Mouse (Mus musculus): ENCODE data around the gene Hes7. TPM values are rescaled to one million over a fixed set of nuclear protein-coding genes. Genes with fewer than 3 reads are reported as not detected.
A peak's percentile ranks its signal among the peaks of the same experiment; 100 is the strongest.

Hes7 gene
- total RNA-seq, 2 experiments from 2014 or later = 0.26 TPM; not detected in 1

DNA sequence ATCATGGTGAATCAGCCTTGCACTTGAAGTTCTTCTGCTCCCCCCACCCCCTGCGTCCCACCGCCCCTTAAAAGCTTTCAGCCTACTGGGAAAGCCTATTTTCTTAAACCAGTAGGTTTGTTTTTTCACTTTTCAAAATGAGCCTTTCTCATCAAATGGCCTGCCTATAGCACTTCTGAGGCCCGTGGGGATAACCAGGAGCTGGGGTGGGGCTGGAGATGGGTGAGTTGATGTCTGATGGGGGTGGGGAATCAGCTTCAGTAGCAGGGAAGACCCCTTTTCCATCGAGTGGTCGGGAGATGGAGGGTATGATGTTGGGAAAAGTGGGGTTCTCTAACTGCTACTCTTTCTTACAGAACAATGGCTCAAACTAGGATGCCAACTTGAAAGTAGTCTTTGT lies 3.4 kb upstream of the Hes7 start:
- no peak for DNase-seq (ENCODE audit: low spot score in 2 of 2)

DNA sequence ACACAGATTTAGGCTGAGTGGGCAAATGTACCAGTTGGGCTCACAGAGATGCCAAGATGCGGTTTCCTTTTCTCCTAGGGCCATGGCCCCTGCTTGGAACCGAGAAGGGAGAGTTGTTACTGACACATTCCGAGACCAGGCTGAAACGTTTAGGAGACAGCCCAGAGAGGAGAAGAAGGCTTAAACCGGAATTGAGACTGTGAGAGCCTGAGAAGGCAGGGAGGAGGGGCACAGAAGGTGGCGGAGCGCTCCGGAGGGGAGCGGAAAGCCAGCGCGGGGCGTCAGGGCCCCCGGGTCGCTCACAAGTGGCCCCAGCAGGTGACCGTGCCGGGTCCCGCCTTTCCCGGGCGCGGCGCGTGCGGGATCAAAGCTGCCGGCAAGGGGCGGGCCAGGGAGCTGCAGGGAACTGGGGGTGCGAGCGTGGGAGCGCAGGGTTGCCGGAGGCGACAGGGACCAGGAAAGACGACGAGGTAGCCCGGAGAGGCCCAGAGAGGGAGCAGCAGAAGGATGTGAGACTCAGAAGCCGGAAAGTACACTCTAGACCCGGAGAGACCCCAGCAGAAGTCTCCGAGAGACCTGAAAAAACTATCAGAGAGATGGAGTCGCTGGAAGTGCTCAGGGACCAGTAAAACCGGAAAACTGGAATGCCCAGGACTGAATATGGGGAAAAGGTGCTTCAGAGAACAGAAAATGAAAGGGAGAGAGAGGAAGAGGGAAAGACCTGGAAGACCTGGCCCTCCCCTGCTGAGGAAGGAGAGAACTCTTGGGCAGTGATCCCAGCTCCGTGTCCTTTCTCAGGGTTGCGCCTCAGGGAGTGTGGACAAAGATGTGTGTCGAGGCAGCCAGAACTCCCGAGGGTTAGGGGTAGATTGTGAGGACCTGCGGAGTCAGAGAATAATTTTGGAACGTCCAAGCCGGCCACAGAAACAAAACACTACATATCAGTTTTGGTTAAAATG lies 2.2 kb upstream of the Hes7 start:
- DNase-seq (ENCODE audit: low spot score in 2 of 2) = peak; percentile 69 to 74

DNA sequence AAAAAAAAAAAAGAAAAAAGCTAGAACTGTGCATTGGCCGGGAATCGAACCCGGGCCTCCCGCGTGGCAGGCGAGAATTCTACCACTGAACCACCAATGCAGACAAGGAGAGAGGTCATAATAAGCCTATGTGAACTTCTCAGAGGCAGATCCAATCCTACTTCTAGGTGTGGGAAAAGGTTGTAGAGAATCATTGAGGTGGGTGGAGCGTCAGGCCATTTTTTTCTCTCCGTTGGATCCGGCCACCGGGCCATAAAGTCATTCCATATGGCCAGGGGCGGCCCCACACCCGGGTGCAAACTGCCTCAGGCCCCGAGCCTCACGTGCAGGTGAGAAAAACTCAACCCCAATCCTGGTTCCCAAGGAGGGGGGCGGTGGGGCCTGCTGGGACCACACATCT lies 1.4 kb upstream of the Hes7 start:
- peak; percentile 91 to 98 for DNase-seq (ENCODE audit: low spot score in 2 of 2)

DNA sequence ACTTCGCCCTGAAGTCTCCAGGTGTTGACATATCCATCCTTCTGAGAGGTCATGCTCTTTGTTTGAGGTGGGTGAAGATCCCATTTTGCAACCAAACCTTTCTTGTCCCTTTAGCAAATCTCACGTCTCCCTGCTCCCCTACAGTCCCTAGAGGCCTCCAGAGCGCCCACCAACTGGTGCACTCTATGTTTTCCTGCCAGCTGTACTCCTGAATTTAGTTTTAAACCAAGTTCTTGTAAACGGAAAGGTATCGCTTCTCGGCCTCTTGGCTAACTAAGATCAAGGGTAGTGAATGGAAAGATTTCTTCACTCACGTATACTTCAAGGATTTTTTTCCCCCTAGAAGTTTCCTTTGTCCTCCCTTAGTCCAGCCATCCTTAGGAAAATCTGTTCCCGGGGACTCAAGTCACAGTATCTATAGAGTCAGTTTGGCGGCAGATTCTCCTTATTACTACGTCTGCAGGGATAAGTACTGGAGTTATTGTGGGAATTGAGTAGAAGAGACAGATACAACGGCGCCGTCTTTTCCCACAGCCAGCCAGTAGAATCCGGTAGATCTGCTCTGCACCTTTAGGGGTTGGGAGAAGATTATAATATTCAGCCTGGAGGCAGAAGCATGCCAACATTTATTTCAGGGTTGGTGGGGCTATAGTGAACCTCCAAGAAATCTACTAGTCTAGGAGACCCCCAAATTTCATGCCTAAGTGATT lies 603 bp upstream of the Hes7 start:
- peak in 1 of 2 experiments; percentile 19 for DNase-seq (ENCODE audit: low spot score in 2 of 2)

DNA sequence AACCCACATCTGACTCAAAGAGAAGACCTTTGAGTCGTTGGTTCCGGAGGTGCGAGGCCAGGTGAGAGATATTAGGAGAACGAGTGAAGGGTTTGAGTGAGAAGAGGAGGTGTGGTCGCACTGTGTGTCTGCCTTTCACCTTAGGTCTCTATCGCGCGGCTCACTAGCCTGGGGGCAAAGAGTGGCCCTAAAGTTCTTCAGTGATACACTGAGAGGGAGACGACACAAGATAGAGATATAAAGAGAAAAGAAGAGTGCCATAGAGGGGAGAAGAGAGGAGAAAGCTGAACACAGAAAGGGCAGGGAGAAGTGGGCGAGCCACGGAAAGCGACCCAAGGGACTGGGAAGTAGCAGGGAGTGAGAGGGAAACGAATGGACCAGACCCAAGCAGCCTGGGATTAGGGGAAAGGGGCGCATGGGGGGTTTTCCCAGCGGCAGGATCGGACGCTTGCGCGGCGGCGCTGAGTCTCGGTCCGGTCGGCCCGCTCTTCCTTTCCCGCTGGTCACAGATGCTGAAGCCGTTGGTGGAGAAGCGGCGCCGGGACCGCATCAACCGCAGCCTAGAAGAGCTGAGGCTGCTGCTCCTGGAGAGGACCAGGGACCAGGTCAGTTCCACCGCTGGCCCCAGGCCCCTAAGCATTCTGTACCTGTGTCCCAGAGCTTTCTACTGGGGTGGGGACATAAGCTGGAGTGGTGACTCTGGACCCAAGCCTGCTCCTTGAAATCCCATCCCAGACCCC lies 967 bp downstream of the Hes7 start:
- DNase-seq (ENCODE audit: low spot score in 2 of 2) = peak in 1 of 2 experiments; percentile 47

DNA sequence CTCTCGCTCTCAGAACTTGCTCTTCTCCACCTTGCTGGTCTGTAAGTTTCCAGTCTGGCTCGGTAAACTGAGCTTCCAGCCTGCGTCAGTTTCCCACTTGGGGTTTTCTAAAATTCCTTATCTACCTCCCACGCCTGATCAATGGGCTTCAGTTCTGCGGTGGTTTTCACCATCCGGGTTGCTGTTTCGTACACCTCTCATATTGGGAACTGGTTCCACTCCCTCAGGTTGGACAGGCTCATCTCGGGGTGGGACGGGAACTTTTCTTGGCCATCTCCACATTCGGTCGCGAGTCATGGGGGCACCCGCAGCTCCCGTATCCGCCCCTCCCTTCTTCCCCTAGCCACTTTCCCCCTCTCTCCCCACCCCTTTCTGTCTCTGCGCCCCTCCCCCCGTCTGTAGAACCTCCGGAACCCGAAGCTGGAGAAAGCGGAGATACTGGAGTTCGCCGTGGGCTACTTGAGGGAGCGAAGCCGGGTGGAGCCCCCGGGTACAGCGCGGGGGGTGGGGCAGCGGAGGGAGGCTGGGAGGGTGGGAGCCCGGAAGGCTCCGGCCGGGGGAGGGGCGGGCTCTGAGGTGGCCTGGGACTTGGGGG lies 1.6 kb downstream of the Hes7 start:
- no peak for DNase-seq (ENCODE audit: low spot score in 2 of 2)

DNA sequence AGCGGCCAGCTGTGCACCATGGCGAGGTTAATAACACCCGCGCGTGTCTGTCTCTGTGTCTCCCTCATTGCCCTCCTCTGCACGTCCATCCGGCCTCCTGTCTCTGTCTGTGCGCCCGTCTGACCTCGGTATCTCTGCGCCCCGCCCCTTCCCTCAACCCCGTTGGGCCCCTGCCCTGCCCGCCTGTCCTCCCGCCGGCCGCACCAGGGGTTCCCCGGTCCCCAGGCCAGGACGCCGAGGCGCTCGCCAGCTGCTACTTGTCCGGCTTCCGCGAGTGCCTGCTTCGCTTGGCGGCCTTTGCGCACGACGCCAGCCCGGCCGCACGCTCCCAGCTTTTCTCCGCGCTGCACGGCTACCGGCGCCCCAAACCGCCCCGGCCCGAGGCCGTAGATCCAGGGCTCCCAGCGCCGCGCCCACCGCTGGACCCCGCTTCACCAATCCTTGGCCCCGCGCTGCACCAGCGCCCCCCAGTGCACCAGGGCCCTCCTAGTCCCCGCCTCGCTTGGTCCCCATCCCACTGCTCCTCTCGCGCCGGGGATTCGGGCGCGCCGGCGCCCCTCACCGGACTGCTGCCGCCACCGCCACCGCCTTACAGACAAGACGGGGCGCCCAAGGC lies 2.2 kb downstream of the Hes7 start, which contains the start of gene 9130213A22Rik:
TSS of gene 9130213A22Rik (minus strand) at position 254 of the 616 bp plus-strand sequence.
- peak; percentile 86 for DNase-seq (ENCODE audit: low spot score in 2 of 2)

DNA sequence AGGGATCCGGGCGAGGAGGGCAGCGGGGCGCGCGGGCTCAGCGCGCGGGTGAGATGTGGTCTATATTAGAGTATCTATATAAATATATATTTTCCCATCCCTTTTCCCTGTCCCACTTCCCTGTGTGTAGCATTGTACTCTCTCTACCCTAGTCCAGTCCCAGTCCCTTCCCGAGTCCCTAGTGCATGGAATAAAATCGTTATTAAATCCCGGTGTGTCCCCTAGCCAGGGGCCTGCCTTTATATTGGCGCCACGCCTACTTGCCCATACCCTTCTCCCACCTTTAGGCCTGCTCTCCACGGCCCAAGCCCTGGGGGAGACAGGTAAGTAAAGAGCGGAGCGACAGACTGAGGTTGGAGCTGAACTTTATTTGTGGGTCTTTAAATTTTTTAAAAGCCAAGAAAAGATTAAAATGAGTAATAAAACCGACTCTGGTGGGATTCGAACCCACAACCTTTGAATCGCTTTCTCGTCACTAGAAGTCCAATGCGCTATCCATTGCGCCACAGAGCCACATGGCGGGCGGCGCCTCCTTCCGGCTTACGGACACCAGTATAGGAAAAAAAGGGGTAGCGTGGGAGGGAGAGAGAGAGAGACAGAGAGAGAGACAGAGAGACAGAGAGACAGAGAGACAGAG lies 3.0 kb downstream of the Hes7 start:
- DNase-seq (ENCODE audit: low spot score in 2 of 2) = peak; percentile 86 to 93

DNA sequence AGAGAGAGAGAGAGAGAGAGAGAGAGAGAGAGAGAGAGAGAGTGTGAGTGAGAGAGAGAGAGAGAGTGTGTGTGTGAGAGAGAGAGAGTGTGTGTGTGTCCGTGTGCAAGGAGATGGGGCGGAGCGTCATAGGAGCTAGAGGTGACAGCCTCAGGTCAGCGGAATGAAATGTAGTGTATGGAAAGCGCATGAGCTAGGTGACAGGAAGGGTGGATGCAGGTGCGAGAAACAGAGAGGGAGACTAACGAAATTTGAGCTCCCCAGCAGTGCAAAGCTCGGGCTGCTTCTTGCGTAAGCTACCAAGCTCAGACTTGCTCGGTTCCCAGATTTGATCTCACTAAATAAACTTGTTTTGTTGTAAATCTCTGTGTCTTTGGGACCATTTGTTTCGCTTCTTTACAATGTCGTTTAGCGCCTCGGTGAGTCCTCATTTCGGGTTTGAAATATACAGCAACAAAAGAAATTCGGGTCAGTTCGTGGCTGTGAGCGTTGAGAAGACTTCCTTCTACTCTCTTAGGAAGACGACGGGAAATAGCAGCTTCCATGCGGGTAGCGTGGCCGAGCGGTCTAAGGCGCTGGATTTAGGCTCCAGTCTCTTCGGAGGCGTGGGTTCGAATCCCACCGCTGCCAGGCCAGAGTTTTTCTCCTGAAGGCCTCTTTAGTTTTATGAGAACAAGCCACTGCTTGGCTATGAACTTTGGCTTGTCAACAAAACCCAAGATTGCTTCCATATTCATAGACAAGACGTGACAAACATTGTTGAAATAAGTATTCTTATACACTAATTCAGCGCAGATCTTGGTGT lies 3.7 kb downstream of the Hes7 start:
- DNase-seq (ENCODE audit: low spot score in 2 of 2) = peak; percentile 93 to 95

DNA sequence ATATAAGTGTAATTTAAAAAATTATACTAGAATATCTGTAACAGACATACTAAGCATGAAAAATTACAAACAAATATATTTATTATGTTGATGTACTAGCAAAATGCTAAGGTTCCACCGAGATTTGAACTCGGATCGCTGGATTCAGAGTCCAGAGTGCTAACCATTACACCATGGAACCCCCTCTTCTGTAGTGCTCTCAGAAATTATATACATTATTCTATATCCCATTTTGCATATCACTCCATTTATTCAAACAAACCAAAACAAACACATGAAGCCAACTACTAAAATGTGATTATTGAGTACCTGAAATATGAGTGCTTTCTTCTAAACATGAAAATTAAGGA lies 4.3 kb downstream of the Hes7 start:
- DNase-seq (ENCODE audit: low spot score in 2 of 2) = peak; percentile 61 to 62

DNA sequence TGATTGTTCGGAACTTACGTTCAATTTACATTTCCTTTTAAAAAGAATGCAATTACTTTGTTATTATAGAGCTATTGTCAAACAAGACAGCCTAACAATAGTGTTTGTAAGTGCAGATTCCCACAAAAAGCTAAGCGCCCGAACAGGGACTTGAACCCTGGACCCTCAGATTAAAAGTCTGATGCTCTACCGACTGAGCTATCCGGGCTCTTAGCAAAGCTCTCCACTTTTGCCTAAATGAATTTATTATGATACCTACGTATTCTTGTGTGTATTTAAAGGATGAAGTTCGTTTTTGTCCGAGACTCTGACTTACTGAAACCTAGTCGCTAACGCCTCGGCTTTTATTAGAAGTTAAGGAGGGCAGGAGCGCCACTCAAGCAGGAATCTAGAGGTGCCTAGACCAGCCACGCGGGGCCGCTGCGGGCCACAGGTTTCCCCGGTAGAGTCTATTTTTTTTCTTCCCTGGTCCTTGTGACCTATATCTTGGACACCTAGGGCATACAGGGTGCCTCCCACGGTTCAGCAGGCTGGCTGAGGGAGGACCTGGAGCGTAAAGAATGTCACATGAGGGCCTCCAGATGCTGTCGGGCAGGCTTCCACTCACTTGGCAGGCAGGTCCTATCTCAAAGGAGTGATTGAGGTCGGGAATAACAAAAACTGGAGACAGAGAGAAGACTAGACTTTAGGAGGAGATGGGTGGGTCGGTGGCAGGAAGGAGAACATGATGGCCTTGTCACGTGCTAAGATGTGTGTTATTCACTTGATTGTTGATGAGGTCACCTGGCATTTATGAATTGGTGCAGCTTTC lies 5.0 kb downstream of the Hes7 start:
- DNase-seq (ENCODE audit: low spot score in 2 of 2) = peak; percentile 73 to 76

DNA sequence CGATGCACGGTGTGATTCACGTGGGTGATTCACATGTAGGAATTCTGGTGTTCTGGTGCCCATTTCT lies 5.5 kb downstream of the Hes7 start, which contains the start of gene Aloxe3:
TSS of gene Aloxe3 (plus strand) at position 45 of the 67 bp plus-strand sequence.
- DNase-seq (ENCODE audit: low spot score in 2 of 2) = no peak

DNA sequence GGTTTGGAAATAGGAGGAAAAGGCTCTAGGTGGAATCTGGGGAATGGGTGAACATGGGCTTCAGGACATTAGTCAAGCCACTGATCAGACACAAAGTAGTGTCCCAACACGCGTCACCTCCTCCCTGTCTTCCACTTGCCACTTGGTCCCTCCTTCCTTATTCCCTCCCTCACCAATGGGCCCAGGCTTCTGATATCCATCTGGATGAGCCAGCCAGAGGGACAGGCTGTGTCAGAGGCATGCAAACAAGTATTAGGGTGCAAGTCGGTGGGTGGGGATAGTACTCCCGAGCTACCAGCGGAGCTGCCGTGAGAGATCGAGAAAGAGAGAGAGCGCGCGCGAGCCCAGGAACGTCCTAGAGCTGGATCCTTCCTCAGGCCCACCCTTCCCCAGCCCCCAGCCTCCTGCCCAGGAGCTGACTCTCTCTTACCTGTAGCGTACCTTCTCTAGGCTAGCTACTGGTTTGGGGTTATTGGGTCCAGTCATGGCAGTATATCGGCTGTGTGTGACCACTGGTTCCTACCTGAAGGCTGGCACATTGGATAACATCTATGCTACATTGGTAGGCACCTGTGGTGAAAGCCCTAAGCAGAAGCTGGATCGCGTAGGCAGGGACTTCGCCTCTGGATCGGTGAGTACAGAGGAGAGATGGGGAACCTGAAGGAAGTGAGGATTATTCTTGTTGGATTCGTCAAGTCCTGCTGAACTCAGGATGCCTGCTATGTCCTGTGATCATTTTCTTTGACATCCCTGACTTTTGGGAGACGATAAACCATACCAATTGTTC lies 5.9 kb downstream of the Hes7 start:
- peak in 1 of 2 experiments; percentile 36 for DNase-seq (ENCODE audit: low spot score in 2 of 2)

DNA sequence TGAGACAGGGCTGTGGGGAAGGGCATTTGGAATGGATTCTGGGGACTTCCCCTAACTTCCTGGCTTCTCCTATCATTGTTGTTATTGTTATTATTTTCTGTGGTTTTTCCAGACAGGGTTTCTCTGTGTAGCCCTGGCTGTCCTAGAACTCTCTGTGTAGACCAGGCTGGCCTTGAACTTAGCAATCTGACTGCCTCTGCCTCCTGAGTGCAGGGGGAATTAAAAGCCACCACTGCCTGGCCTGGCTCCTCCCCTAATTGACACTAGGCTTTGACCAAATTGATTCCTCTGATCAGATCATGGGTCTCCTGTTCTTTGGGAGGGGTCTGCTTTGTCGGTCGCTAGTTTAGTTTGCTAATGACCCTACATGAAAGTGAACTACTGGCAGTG lies 6.5 kb downstream of the Hes7 start:
- DNase-seq (ENCODE audit: low spot score in 2 of 2) = no peak

DNA sequence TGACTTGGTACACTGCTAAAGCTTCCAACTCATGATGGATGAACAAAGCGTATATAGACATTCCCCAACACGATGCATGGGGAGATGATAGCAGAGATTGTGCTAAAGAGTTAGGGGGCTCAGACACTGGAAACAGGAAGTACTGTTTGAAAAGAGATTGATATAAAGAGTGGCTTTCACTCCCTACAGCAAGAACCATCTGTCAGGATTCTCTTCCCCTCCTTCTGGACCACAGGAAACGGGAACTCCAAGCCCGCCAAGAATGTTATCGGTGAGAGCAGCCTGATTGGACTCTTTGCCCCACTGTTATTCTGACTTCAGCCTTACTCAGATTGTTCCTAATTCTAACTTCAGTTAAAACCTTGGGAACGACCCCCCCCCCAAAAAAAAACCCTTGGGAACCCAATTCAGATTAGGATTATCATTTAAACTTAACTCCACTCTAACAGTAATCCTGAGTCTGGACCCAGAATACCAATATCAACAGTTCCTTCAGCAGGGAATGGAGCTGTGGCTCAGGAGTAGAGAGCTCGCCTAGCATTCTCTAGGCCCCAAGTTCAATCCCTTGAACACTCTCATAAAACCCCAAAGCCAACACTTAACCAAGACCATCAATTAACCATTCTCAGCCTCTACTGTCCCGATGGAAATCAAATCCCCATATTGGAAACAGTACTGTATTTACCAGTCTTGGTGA lies 8.4 kb downstream of the Hes7 start:
- DNase-seq (ENCODE audit: low spot score in 2 of 2) = no peak

DNA sequence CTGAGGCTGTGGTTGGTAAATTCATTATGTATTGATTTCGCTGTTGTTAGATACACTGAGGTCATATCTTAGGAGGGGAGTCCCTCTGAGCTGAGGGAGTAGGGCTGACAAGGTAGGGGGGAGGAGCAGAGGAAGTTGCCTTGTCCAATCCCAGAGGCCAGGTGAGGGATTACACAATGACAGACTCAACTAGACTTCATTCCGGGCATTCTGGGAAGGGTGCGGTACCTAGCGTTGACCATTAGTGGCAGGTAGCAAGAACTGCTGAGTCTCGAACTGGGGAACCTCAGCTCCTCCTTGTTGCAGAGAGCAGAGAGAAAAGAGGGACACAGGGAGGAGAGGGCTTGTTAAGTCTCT lies 13.3 kb downstream of the Hes7 start:
- no peak for DNase-seq (ENCODE audit: low spot score in 2 of 2)

DNA sequence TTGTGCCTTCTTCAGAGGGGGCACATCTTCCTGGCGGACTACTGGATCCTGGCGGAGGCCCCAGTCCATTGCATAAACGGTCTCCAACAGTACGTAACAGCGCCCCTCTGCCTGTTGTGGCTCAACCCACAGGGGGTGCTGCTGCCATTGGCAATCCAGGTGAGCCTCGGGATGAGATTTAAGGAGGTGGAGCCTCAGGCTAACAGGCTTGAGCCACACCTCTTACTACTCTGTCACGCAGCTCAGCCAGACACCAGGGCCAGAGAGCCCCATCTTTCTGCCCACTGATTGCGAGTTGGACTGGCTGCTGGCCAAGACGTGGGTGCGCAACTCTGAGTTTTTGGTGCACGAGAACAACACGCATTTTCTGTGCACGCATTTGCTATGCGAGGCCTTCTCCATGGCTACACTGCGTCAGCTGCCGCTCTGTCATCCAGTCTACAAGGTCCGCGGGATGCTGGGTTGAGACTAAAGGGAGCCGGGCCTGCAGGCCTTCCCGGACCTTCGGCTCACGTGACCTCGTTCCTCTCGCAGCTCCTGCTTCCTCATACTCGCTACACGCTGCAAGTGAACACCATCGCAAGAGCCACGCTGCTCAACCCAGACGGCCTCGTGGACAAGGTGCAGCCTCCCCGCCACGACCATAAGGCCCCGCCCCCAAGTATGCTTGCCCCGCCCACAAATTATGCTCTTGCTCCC lies 13.9 kb downstream of the Hes7 start:
- peak; percentile 47 to 55 for DNase-seq (ENCODE audit: low spot score in 2 of 2)

Data from adrenal gland, adult 18-20 months (tissue).